ENCODE assay signal across 11 mouse cellular contexts in genomic region chr16:96472816-96473215, GRCm38 (mm10). TPM values are rescaled to one million over a fixed set of nuclear protein-coding genes. Genes with fewer than 3 reads are reported as not detected.
DNase-seq lines count a peak whose midpoint lies in the region; ATAC-seq and TF ChIP-seq lines count a peak whose summit lies in the region.
"Had no signal": no experiment of that assay in that cellular context is flagged by ENCODE, and none has a peak within 500 bp of the region (broad histone marks: within the 10 kb centered on the region; RNA-seq: fewer than 3 reads in every experiment).

No protein-coding gene starts in this region.

- no peaks in the 10 kb centered on the region for H3K36me3 ChIP-seq in heart, embryonic 12.5 days
- H3K36me3 ChIP-seq in lung, embryonic 14.5 days (ENCODE audit: insufficient read depth) = no peaks in the 10 kb centered on the region
- H3K36me3 ChIP-seq in midbrain, embryonic 10.5 days = no peaks in the 10 kb centered on the region
- no peaks in the 10 kb centered on the region for H3K36me3 ChIP-seq in liver, postnatal 0 days (replicated peaks; ENCODE audit: insufficient read depth, low read length)
- H3K36me3 ChIP-seq: embryonic facial prominence, embryonic 12.5 days; liver, embryonic 13.5 days had no signal

- no peak for TF ChIP-seq EP300 in liver, postnatal 0 days (IDR thresholded peaks at IDR 0.05; ENCODE audit: low read depth)

- H3K4me3 ChIP-seq in heart, embryonic 12.5 days = no peak overlapping the region
- H3K4me3 ChIP-seq in lung, embryonic 14.5 days (ENCODE audit: low read depth, low read length) = no peak overlapping the region
- no peak overlapping the region for H3K4me3 ChIP-seq in midbrain, embryonic 10.5 days
- no peak overlapping the region for H3K4me3 ChIP-seq in liver, postnatal 0 days (ENCODE audit: low read depth, low read length)
- H3K4me3 ChIP-seq: embryonic facial prominence, embryonic 12.5 days; liver, embryonic 13.5 days had no signal

- no peak for TF ChIP-seq CTCF in lung, embryonic 14.5 days (IDR thresholded peaks at IDR 0.05; ENCODE audit: low read depth)
- no peak for TF ChIP-seq CTCF in liver, postnatal 0 days (IDR thresholded peaks at IDR 0.05; ENCODE audit: low read depth)

- DNase-seq in heart, postnatal 14 days = no peak
- peak; percentile 35 for DNase-seq in lung, embryonic 14.5 days
- DNase-seq in lung, adult 18-20 months = no peak
- no peak for DNase-seq in midbrain, embryonic 10.5 days (ENCODE audit: low spot score)
- DNase-seq in yolk sac, embryonic 10.5 days (ENCODE audit: low spot score) = peak; percentile 16
- DNase-seq in adrenal gland, postnatal 36 days = no peak
- DNase-seq in liver, postnatal 0 days = no peak
- DNase-seq: liver, embryonic 13.5 days; right cerebral cortex, adult 18-20 months had no signal

- no peak for ATAC-seq in heart, embryonic 12.5 days (ENCODE audit: insufficient number of reproducible peaks, low FRiP score)
- no peak for ATAC-seq in lung, embryonic 14.5 days (ENCODE audit: insufficient read depth)
- ATAC-seq in liver, postnatal 0 days = no peak

- no peaks in the 10 kb centered on the region; the same call in 1 of the 2 replicates for H3K9me3 ChIP-seq in heart, embryonic 12.5 days (replicated peaks)
- no peaks in the 10 kb centered on the region for H3K9me3 ChIP-seq in lung, embryonic 14.5 days (ENCODE audit: low read depth, low read length)
- no peaks in the 10 kb centered on the region for H3K9me3 ChIP-seq in midbrain, embryonic 10.5 days (replicated peaks)
- H3K9me3 ChIP-seq in liver, postnatal 0 days (ENCODE audit: low read length) = no peaks in the 10 kb centered on the region
- H3K9me3 ChIP-seq: embryonic facial prominence, embryonic 12.5 days; liver, embryonic 13.5 days had no signal

- no peak overlapping the region for H3K9ac ChIP-seq in heart, embryonic 12.5 days
- no peak overlapping the region for H3K9ac ChIP-seq in lung, embryonic 14.5 days
- H3K9ac ChIP-seq in liver, postnatal 0 days (replicated peaks) = no peak overlapping the region
- H3K9ac ChIP-seq: embryonic facial prominence, embryonic 12.5 days; liver, embryonic 13.5 days had no signal

- H3K27me3 ChIP-seq in heart, embryonic 12.5 days (replicated peaks) = peaks cover 10% of the 10 kb centered on the region; the same call in 1 of the 2 replicates
- no peaks in the 10 kb centered on the region for H3K27me3 ChIP-seq in lung, embryonic 14.5 days (ENCODE audit: insufficient read depth, low read length)
- no peaks in the 10 kb centered on the region; the same call in 1 of the 2 replicates for H3K27me3 ChIP-seq in midbrain, embryonic 10.5 days (ENCODE audit: low read depth, poor library complexity, severe bottlenecking)
- H3K27me3 ChIP-seq in liver, postnatal 0 days (ENCODE audit: insufficient read depth, low read length) = no peaks in the 10 kb centered on the region
- H3K27me3 ChIP-seq: liver, embryonic 13.5 days had no signal

- peak overlapping the region; percentile 51 for H3K4me2 ChIP-seq in heart, embryonic 12.5 days
- H3K4me2 ChIP-seq in lung, embryonic 14.5 days = 0 out of 2 replicates have a peak overlapping the region, but pooled peaks have one; percentile 1
- no peak overlapping the region for H3K4me2 ChIP-seq in liver, postnatal 0 days (ENCODE audit: low read depth, low read length)
- H3K4me2 ChIP-seq: embryonic facial prominence, embryonic 12.5 days; liver, embryonic 13.5 days had no signal

- intact Hi-C loops in heart, postnatal 14 days (cut with DNase I) = no loop called here

- 30% methylated on average over 7 of the region's 7 CpGs for WGBS in heart, embryonic 12.5 days
- WGBS in lung, embryonic 14.5 days = 18% methylated on average over 7 of the region's 7 CpGs
- 69% methylated on average over 7 of the region's 7 CpGs for WGBS in midbrain, embryonic 10.5 days
- WGBS in liver, postnatal 0 days (ENCODE audit: insufficient replicate concordance) = 55% methylated on average over 7 of the region's 7 CpGs

- H3K4me1 ChIP-seq in heart, embryonic 12.5 days (replicated peaks) = peaks cover 15% of the 10 kb centered on the region
- H3K4me1 ChIP-seq in lung, embryonic 14.5 days (ENCODE audit: insufficient read depth) = no peaks in the 10 kb centered on the region
- H3K4me1 ChIP-seq in midbrain, embryonic 10.5 days = peaks cover 7% of the 10 kb centered on the region
- H3K4me1 ChIP-seq in liver, postnatal 0 days (ENCODE audit: insufficient read depth) = no peaks in the 10 kb centered on the region
- H3K4me1 ChIP-seq: liver, embryonic 13.5 days had no signal

- H3K27ac ChIP-seq in heart, embryonic 12.5 days (ENCODE audit: poor library complexity, severe bottlenecking) = peak overlapping the region; percentile 10
- H3K27ac ChIP-seq in lung, embryonic 14.5 days (ENCODE audit: low read depth) = no peak overlapping the region
- peak overlapping the region; percentile 46; the same call in 1 of the 2 replicates for H3K27ac ChIP-seq in midbrain, embryonic 10.5 days (replicated peaks)
- H3K27ac ChIP-seq in liver, postnatal 0 days (ENCODE audit: low read depth) = no peak overlapping the region
- H3K27ac ChIP-seq: embryonic facial prominence, embryonic 12.5 days; liver, embryonic 13.5 days had no signal

RNA-seq across cellular contexts. Expression of gene Pcp4, which starts 5.4 kb away (rescaled TPM):
- 1.7 and 2.2 TPM in 2 replicates for polyA plus RNA-seq in heart, embryonic 12.5 days (2016; fragmentation: Nextera tagmentation; extraction: Ambion mirVana)
- total RNA-seq in heart, postnatal 14 days (2021) = 1 to 10 TPM; 1.4 to 2.3 TPM
- 4.2 and 4.6 TPM in 2 replicates for polyA plus RNA-seq in lung, embryonic 14.5 days (2014; fragmentation: Nextera tagmentation; extraction: Ambion mirVana)
- 0.99 and 3.4 TPM in 2 replicates for polyA plus RNA-seq in midbrain, embryonic 10.5 days (2016; fragmentation: Nextera tagmentation; extraction: Ambion mirVana)
- total RNA-seq in adrenal gland, postnatal 36 days (2021) = 1 to 10 TPM; 4.8 to 7.9 TPM
- polyA plus RNA-seq in liver, postnatal 0 days (2015; fragmentation: Nextera tagmentation; extraction: Ambion mirVana) = not detected in 2 replicates

RNA-seq across cellular contexts. Expression of gene Itgb2l, which starts 29.4 kb away (rescaled TPM):
- polyA plus RNA-seq in heart, embryonic 12.5 days (2016; fragmentation: Nextera tagmentation; extraction: Ambion mirVana) = not detected in 2 replicates
- not detected for total RNA-seq in heart, postnatal 14 days (2021)
- polyA plus RNA-seq in lung, embryonic 14.5 days (2014; fragmentation: Nextera tagmentation; extraction: Ambion mirVana) = 0.29 and 0.84 TPM in 2 replicates
- polyA plus RNA-seq in midbrain, embryonic 10.5 days (2016; fragmentation: Nextera tagmentation; extraction: Ambion mirVana) = not detected in 2 replicates
- total RNA-seq in adrenal gland, postnatal 36 days (2021) = not detected
- 8.7 and 10.0 TPM in 2 replicates for polyA plus RNA-seq in liver, postnatal 0 days (2015; fragmentation: Nextera tagmentation; extraction: Ambion mirVana)

Comparison
In these comparisons a context has a peak if more than half of its experiments do, and no peak if none do; other contexts are left out.
1. DNase-seq: peak in lung, embryonic 14.5 days (single experiment) and yolk sac, embryonic 10.5 days (single experiment); none in heart, postnatal 14 days (0 of 2), lung, adult 18-20 months (0 of 2), midbrain, embryonic 10.5 days (single experiment), adrenal gland, postnatal 36 days (0 of 2) and liver, postnatal 0 days (single experiment).
2. H3K27ac ChIP-seq: peak in heart, embryonic 12.5 days (single experiment) and midbrain, embryonic 10.5 days (single experiment); none in lung, embryonic 14.5 days (single experiment) and liver, postnatal 0 days (single experiment).